9 mouse cellular contexts compared by ENCODE assay signal in the genomic region with DNA sequence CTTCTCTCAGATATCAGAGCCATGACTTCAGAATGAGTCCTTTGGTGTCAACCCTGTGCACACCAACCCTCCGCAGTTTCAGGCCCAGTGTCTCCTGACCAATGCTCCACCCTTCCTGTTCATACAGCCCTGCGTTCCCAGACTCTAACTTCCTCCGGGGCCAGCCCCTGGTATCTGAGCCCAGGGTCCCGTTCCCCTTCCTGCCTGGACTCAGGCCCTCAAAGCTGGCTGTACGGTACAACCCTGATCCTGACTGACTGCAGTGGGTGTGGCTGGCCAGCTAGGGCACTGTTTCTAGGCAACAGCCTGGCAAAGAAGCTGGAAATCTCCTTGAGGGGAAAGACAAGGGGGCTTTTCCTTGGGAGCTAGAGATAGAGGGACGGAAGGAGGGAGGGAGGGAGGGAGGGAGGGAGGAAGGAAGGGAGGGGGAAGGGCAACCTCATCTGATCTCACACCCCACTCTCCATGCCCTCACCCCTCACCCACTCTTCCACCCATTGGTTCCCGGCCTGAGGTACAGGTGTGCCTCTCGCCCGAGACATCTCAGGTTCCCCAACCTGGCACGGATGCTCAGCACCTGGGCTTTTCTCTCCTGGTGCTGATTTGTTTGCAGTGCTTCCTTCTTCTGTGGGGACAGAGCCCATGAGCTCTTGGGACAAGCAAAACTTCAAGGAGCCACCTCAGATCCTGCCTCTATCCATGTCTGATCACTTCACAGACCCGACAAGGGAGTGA. TPM values are rescaled to one million over a fixed set of nuclear protein-coding genes. Genes with fewer than 3 reads are reported as not detected.
DNase-seq lines count a peak whose midpoint lies in the region; ATAC-seq and TF ChIP-seq lines count a peak whose summit lies in the region.
"Had no signal": no experiment of that assay in that cellular context is flagged by ENCODE, and none has a peak within 500 bp of the region (broad histone marks: within the 10 kb centered on the region; RNA-seq: fewer than 3 reads in every experiment).

No protein-coding gene starts in this region.

- H3K27ac ChIP-seq in forebrain, postnatal 0 days (ENCODE audit: low read depth, low read length) = no peak overlapping the region
- H3K27ac ChIP-seq: stomach, embryonic 15.5 days had no signal

- peaks cover 19% of the 10 kb centered on the region for H3K4me1 ChIP-seq in forebrain, postnatal 0 days (ENCODE audit: insufficient read depth)

- ATAC-seq in forebrain, postnatal 0 days = peak; percentile 10; the same call in 1 of the 2 replicates

- no peak overlapping the region for H3K4me2 ChIP-seq in forebrain, postnatal 0 days (ENCODE audit: low read depth)

- H3K36me3 ChIP-seq in forebrain, postnatal 0 days (ENCODE audit: insufficient read depth) = no peaks in the 10 kb centered on the region
- H3K36me3 ChIP-seq: stomach, embryonic 15.5 days had no signal

- TF ChIP-seq CTCF in forebrain, postnatal 0 days (IDR thresholded peaks at IDR 0.05; ENCODE audit: low read depth) = no peak

- 38% methylated on average over 11 of the region's 11 CpGs for WGBS in forebrain, postnatal 0 days

- H3K9me3 ChIP-seq in forebrain, postnatal 0 days (ENCODE audit: low read length) = no peaks in the 10 kb centered on the region
- H3K9me3 ChIP-seq: stomach, embryonic 15.5 days had no signal

- H3K9ac ChIP-seq in forebrain, postnatal 0 days = no peak overlapping the region
- H3K9ac ChIP-seq: stomach, embryonic 15.5 days had no signal

- no peak overlapping the region for H3K4me3 ChIP-seq in forebrain, postnatal 0 days (ENCODE audit: low read depth, low read length)
- H3K4me3 ChIP-seq: stomach, embryonic 15.5 days had no signal

- DNase-seq in heart, adult 11 months = peak; percentile 95
- no peak for DNase-seq in heart, adult 9 months (ENCODE audit: low spot score in 2 of 2)
- DNase-seq in A20 (ENCODE audit: low read depth, low spot score) = peak; percentile 63
- no peak for DNase-seq in forebrain, postnatal 0 days
- peak; percentile 34 for DNase-seq in lung, postnatal 14 days
- no peak for DNase-seq in cerebellum, postnatal 36 days
- no peak for DNase-seq in adrenal gland, adult (ENCODE audit: inconsistent age in 2 of 2, low spot score in 1 of 2)
- no peak for DNase-seq in frontal cortex, postnatal 36 days (ENCODE audit: low spot score in 2 of 2)

- no peaks in the 10 kb centered on the region for H3K27me3 ChIP-seq in forebrain, postnatal 0 days (ENCODE audit: insufficient read depth, low read length)

RNA-seq across cellular contexts. Expression of a gene that starts 9.9 kb away (rescaled TPM):
- 3.8 and 6.0 TPM in 2 replicates for total RNA-seq in forebrain, postnatal 0 days (2014; rRNA removed)
- polyA plus RNA-seq in forebrain, postnatal 0 days (2015; fragmentation: Nextera tagmentation; extraction: Ambion mirVana) = 1.5 and 2.7 TPM in 2 replicates

Comparison
In these comparisons a context has a peak if more than half of its experiments do, and no peak if none do; other contexts are left out.
1. DNase-seq: peak in heart, adult 11 months (single experiment), A20 (single experiment) and lung, postnatal 14 days (single experiment); none in heart, adult 9 months (0 of 2), forebrain, postnatal 0 days (single experiment), cerebellum, postnatal 36 days (0 of 2), adrenal gland, adult (0 of 2) and frontal cortex, postnatal 36 days (0 of 2).